Mouse (Mus musculus) small intestine, adult 2 months (tissue): Measurements from ENCODE around the gene Aldh3b3.

Source experiments
- CTCF ChIP-seq: fragments of 200-500 bp; IDR thresholded peaks from 2 replicates; pipeline ENCODE4 v1.5.1; 2012; ENCODE audit warnings: low read depth, mild to moderate bottlenecking, control low read depth, inconsistent platforms, low read length, moderate library complexity, mixed read lengths; ENCODE audit not compliant: insufficient replicate concordance, insufficient read length; ENCODE audit errors: extremely low read depth
- POLR2A ChIP-seq: fragments of 200-500 bp; IDR thresholded peaks from 2 replicates; pipeline ENCODE4 v1.6.1; 2012; ENCODE audit warnings: low read depth, mild to moderate bottlenecking, control low read depth, inconsistent platforms, low read length, moderate library complexity

GRCm38 (mm10) chr19:3955804-3956203 is 2.6 kb upstream of the Aldh3b3 start:
- no peak for TF ChIP-seq CTCF
- no peak for TF ChIP-seq POLR2A
